Mouse (Mus musculus): ENCODE results near the gene Glod5.

Gene Glod5

GRCm38 (mm10) chrX:7968226-7968625, 50.1 kb downstream of the Glod5 start:
- DNase-seq (ENCODE audit: low spot score), result no peak

- DNase-seq (ENCODE audit: low spot score), result no peak
Measured at GRCm38 (mm10) chrX:7967596-7968201, 50.6 kb downstream of the Glod5 start.

GRCm38 (mm10) chrX:7966161-7966560, 52.1 kb downstream of the Glod5 start:
- no peak for DNase-seq (ENCODE audit: low spot score)

DNA sequence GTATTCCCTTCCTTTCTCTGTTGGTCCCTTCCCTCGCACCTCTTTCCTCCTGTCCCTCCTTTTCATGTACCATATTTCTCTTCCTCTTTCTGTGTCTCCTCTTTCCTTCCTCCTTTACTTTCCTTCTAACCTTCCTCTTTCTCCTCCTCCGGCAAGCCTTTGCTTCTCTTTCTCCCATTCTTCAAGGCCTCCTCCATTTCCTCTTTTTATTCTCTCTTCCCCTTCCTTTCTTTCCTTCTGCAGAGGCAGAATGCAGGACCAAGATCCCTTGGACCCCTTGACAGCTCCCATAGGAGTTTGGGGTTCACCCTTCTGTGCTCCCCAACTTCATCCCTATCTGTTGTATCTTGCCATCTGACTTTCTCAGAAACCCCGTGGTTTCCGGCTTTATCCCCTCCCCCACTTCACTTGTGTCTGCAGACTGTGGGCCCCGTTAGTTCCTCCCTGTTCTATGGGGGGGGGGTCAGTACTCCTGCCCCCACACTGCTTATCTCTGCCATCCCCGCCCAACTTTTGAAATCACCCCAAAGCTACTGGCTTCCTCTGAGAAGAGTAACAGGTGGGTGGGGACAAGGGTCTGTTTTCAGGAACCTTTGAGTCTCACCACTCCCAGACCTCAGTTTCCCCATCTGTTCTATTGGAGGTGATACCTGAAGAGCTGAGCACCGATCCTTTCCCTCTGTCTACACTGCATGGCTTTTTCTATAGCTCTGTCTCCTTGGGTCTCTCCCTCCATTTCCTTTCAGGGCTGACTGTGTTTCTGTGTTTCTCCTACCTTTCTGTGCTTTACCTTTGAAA, 54.3 kb downstream of the Glod5 start:
- DNase-seq (ENCODE audit: low spot score), result no peak

- DNase-seq (ENCODE audit: low spot score), result no peak
Measured at GRCm38 (mm10) chrX:7958868-7959267, 59.4 kb downstream of the Glod5 start.

Data from retina, embryonic 14.5 days (tissue).